In genomic region chr1:85758969-85759293, GRCm38 (mm10) we compare ENCODE assay signal across 21 mouse cellular contexts. TPM values are rescaled to one million over a fixed set of nuclear protein-coding genes. Genes with fewer than 3 reads are reported as not detected.
DNase-seq lines count a peak whose midpoint lies in the region; ATAC-seq lines count a peak whose summit lies in the region.
"Had no signal": no experiment of that assay in that cellular context is flagged by ENCODE, and none has a peak within 500 bp of the region (broad histone marks: within the 10 kb centered on the region; RNA-seq: fewer than 3 reads in every experiment).

No protein-coding gene starts in this region.

- no peaks in the 10 kb centered on the region for H3K9me3 ChIP-seq in heart, embryonic 10.5 days
- H3K9me3 ChIP-seq in hindbrain, embryonic 10.5 days = no peaks in the 10 kb centered on the region
- no peaks in the 10 kb centered on the region for H3K9me3 ChIP-seq in hindbrain, embryonic 13.5 days
- H3K9me3 ChIP-seq in midbrain, embryonic 12.5 days = no peaks in the 10 kb centered on the region
- no peaks in the 10 kb centered on the region for H3K9me3 ChIP-seq in midbrain, embryonic 11.5 days (ENCODE audit: control insufficient read depth, low read length)
- H3K9me3 ChIP-seq: G1E; liver, embryonic 12.5 days; lung, embryonic 15.5 days; neural tube, embryonic 13.5 days had no signal

- H3K27me3 ChIP-seq in heart, embryonic 10.5 days (ENCODE audit: insufficient read depth, poor library complexity, severe bottlenecking) = no peaks in the 10 kb centered on the region
- no peaks in the 10 kb centered on the region for H3K27me3 ChIP-seq in hindbrain, embryonic 10.5 days (ENCODE audit: insufficient read depth, poor library complexity, severe bottlenecking)
- no peaks in the 10 kb centered on the region for H3K27me3 ChIP-seq in hindbrain, embryonic 13.5 days
- H3K27me3 ChIP-seq in midbrain, embryonic 12.5 days = no peaks in the 10 kb centered on the region; the same call in 1 of the 2 replicates
- H3K27me3 ChIP-seq in midbrain, embryonic 11.5 days (ENCODE audit: control insufficient read depth, insufficient read depth, low read length) = no peaks in the 10 kb centered on the region
- H3K27me3 ChIP-seq: liver, embryonic 12.5 days; lung, embryonic 15.5 days; neural tube, embryonic 13.5 days had no signal

- peak overlapping the region; percentile 83 for H3K27ac ChIP-seq in heart, embryonic 10.5 days
- H3K27ac ChIP-seq in hindbrain, embryonic 10.5 days = 0 out of 2 replicates have a peak overlapping the region, but pooled peaks have one; percentile 66
- H3K27ac ChIP-seq in hindbrain, embryonic 13.5 days = no peak overlapping the region
- H3K27ac ChIP-seq in midbrain, embryonic 12.5 days (replicated peaks) = no peak overlapping the region
- H3K27ac ChIP-seq in midbrain, embryonic 11.5 days (ENCODE audit: low read depth, low read length) = no peak overlapping the region
- H3K27ac ChIP-seq: hindbrain, postnatal 0 days; liver, embryonic 12.5 days; lung, embryonic 15.5 days; neural tube, embryonic 13.5 days; stomach, postnatal 0 days had no signal

- H3K4me3 ChIP-seq in heart, embryonic 10.5 days = peak overlapping the region; percentile 37
- H3K4me3 ChIP-seq in hindbrain, embryonic 10.5 days = no peak overlapping the region
- no peak overlapping the region for H3K4me3 ChIP-seq in hindbrain, embryonic 13.5 days
- H3K4me3 ChIP-seq in midbrain, embryonic 12.5 days = no peak overlapping the region
- no peak overlapping the region for H3K4me3 ChIP-seq in midbrain, embryonic 11.5 days (ENCODE audit: low read depth, low read length)
- H3K4me3 ChIP-seq: liver, embryonic 12.5 days; lung, embryonic 15.5 days; neural tube, embryonic 13.5 days had no signal

- H3K9ac ChIP-seq in hindbrain, embryonic 13.5 days = no peak overlapping the region
- H3K9ac ChIP-seq in midbrain, embryonic 12.5 days (replicated peaks) = no peak overlapping the region
- H3K9ac ChIP-seq in midbrain, embryonic 11.5 days (ENCODE audit: low read length) = no peak overlapping the region
- H3K9ac ChIP-seq: liver, embryonic 12.5 days; lung, embryonic 15.5 days; neural tube, embryonic 13.5 days had no signal

- H3K4me1 ChIP-seq in heart, embryonic 10.5 days = peaks cover 10% of the 10 kb centered on the region
- peaks cover 10% of the 10 kb centered on the region for H3K4me1 ChIP-seq in hindbrain, embryonic 10.5 days (replicated peaks)
- H3K4me1 ChIP-seq in hindbrain, embryonic 13.5 days (replicated peaks) = peaks cover 7% of the 10 kb centered on the region; the same call in 1 of the 2 replicates
- peaks cover 11% of the 10 kb centered on the region for H3K4me1 ChIP-seq in midbrain, embryonic 12.5 days
- H3K4me1 ChIP-seq in midbrain, embryonic 11.5 days (ENCODE audit: control insufficient read depth, insufficient read depth, low read length) = 0 out of 2 replicates have a peak, but pooled peaks cover 2% of the 10 kb centered on the region
- H3K4me1 ChIP-seq: lung, embryonic 15.5 days had no signal

- ATAC-seq in hindbrain, embryonic 13.5 days (ENCODE audit: low FRiP score) = no peak
- no peak for ATAC-seq in midbrain, embryonic 12.5 days (ENCODE audit: low FRiP score, low read depth)
- no peak for ATAC-seq in midbrain, embryonic 11.5 days (ENCODE audit: low FRiP score)
- ATAC-seq: hindbrain, postnatal 0 days; intestine, postnatal 0 days; liver, embryonic 12.5 days had no signal

- no peak overlapping the region for H3K4me2 ChIP-seq in hindbrain, embryonic 13.5 days
- H3K4me2 ChIP-seq in midbrain, embryonic 12.5 days (replicated peaks) = 0 out of 2 replicates have a peak overlapping the region, but pooled peaks have one; percentile 14
- no peak overlapping the region for H3K4me2 ChIP-seq in midbrain, embryonic 11.5 days
- H3K4me2 ChIP-seq: lung, embryonic 15.5 days had no signal

- WGBS in heart, embryonic 10.5 days = 18% methylated on average over 1 of the region's 1 CpGs
- WGBS in hindbrain, embryonic 10.5 days = 18% methylated on average over 1 of the region's 1 CpGs
- 11% methylated on average over 1 of the region's 1 CpGs for WGBS in hindbrain, embryonic 13.5 days
- 27% methylated on average over 1 of the region's 1 CpGs for WGBS in midbrain, embryonic 12.5 days
- no CpG with 5 or more reads among the region's 1 CpGs for whole genome bisulfite sequencing in midbrain, embryonic 11.5 days

- H3K36me3 ChIP-seq in heart, embryonic 10.5 days = no peaks in the 10 kb centered on the region
- H3K36me3 ChIP-seq in hindbrain, embryonic 10.5 days = no peaks in the 10 kb centered on the region
- H3K36me3 ChIP-seq in hindbrain, embryonic 13.5 days = no peaks in the 10 kb centered on the region
- no peaks in the 10 kb centered on the region for H3K36me3 ChIP-seq in midbrain, embryonic 12.5 days
- no peaks in the 10 kb centered on the region for H3K36me3 ChIP-seq in midbrain, embryonic 11.5 days (ENCODE audit: control insufficient read depth, insufficient read depth, low read length)
- H3K36me3 ChIP-seq: G1E; liver, embryonic 12.5 days; lung, embryonic 15.5 days; neural tube, embryonic 13.5 days had no signal

- DNase-seq in embryo, embryonic 10.5 days (ENCODE audit: low spot score) = peak; percentile 3
- no peak for DNase-seq in embryo, embryonic 10 days (ENCODE audit: low spot score)
- DNase-seq in heart, embryonic 10.5 days (ENCODE audit: low spot score) = no peak
- DNase-seq in heart, adult 18-20 months = no peak
- no peak for DNase-seq in hindbrain, embryonic 10.5 days (ENCODE audit: low spot score)
- no peak for DNase-seq in midbrain, embryonic 11.5 days (ENCODE audit: low spot score, missing footprints)
- DNase-seq: adrenal gland, postnatal 25 days; cerebellum, adult 11-12 months; cerebellum, postnatal 25 days; gastrocnemius, postnatal 10 days; heart, postnatal 4 days; lung, postnatal 4 days had no signal

RNA-seq across cellular contexts. Expression of gene A630001G21Rik, which starts 19.5 kb away (rescaled TPM):
- 1.0 and 1.2 TPM in 2 replicates for polyA plus RNA-seq in heart, embryonic 10.5 days (2016; fragmentation: Nextera tagmentation; extraction: Ambion mirVana)
- under 1 TPM; 0.65 to 0.82 TPM for total RNA-seq in heart, adult 18-20 months (2021)
- polyA plus RNA-seq in hindbrain, embryonic 10.5 days (2016; fragmentation: Nextera tagmentation; extraction: Ambion mirVana) = 1.3 and 1.4 TPM in 2 replicates
- polyA plus RNA-seq in hindbrain, embryonic 13.5 days (2015; fragmentation: Nextera tagmentation; extraction: Ambion mirVana) = 0.65 and 0.66 TPM in 2 replicates
- polyA plus RNA-seq in midbrain, embryonic 12.5 days (2016; fragmentation: Nextera tagmentation; extraction: Ambion mirVana) = 0.72 and 1.1 TPM in 2 replicates
- 1.1 and 1.2 TPM in 2 replicates for polyA plus RNA-seq in midbrain, embryonic 11.5 days (2014; fragmentation: Nextera tagmentation; extraction: Ambion mirVana)
- total RNA-seq: hindbrain, postnatal 0 days had no signal
- polyA plus RNA-seq: G1E had no signal

RNA-seq across cellular contexts. Expression of gene Cab39, which starts 34.3 kb away (rescaled TPM):
- 24.2 and 31.6 TPM in 2 replicates for polyA plus RNA-seq in heart, embryonic 10.5 days (2016; fragmentation: Nextera tagmentation; extraction: Ambion mirVana)
- 100 to 1,000 TPM; 118 to 119 TPM for total RNA-seq in heart, adult 18-20 months (2021)
- 41.7 and 43.1 TPM in 2 replicates for polyA plus RNA-seq in hindbrain, embryonic 10.5 days (2016; fragmentation: Nextera tagmentation; extraction: Ambion mirVana)
- 49.6 and 52.8 TPM in 2 replicates for polyA plus RNA-seq in hindbrain, embryonic 13.5 days (2015; fragmentation: Nextera tagmentation; extraction: Ambion mirVana)
- polyA plus RNA-seq in midbrain, embryonic 12.5 days (2016; fragmentation: Nextera tagmentation; extraction: Ambion mirVana) = 69.2 and 79.9 TPM in 2 replicates
- 68.0 and 69.0 TPM in 2 replicates for polyA plus RNA-seq in midbrain, embryonic 11.5 days (2014; fragmentation: Nextera tagmentation; extraction: Ambion mirVana)

Comparison
In these comparisons a context has a peak if more than half of its experiments do, and no peak if none do; other contexts are left out.
1. H3K27ac ChIP-seq: peak in heart, embryonic 10.5 days (single experiment) and hindbrain, embryonic 10.5 days (single experiment); none in hindbrain, embryonic 13.5 days (single experiment), midbrain, embryonic 12.5 days (single experiment) and midbrain, embryonic 11.5 days (single experiment).